Comparison of ENCODE assay signal across 8 mouse cellular contexts in the genomic region with DNA sequence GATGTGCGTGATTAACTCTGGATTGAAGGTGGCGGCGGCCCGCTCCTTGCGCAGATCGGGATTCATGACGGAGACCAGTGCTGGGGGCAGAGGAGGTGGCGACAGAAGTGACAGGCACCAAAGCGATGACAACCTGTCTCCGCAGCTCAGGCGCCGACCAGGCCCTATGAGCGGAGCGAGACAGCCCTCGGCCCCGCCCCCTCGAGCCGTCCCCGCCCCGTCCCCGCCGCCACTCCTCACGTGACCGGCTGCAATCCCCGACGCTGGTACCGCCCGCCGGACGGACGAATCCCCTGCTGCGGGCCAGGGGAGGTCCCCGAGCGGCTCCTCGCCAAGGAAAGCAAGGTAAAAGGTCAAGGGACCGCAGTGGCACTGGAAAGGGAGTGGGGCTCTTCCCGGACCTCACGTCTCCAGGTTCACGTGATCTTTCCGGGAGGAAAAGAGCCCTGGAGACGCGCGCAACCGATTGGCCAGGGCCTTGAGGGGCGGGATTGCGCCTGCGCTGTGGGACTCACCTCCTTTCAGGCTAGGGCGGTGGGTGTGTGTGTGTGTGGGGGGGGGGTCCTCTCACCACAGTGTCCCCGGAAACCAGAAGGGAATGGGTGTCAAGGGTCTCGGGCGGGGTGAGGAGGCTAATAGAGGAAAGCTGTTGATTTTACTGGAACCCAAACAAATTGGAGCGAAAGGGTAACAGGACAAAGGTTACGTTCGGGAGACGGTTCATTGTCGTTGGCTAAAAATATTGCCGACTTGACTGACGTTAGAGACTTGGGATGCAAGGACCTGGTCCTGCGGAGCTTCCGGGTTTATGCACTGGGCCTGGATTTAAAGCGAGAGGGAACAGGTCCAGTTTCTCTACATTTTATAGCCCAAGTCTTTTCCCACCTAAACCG. TPM values are rescaled to one million over a fixed set of nuclear protein-coding genes. Genes with fewer than 3 reads are reported as not detected.
A peak's percentile ranks its signal among the peaks of the same experiment; 100 is the strongest.
DNase-seq lines count a peak whose midpoint lies in the region; ATAC-seq and TF ChIP-seq lines count a peak whose summit lies in the region.

TSS of gene Ten1 (plus strand) at position 217 of the 893 bp plus-strand sequence.
TSS of gene Acox1 (minus strand) at position 407 of the 893 bp plus-strand sequence.

- H3K9ac ChIP-seq in hindbrain, embryonic 13.5 days: peak within 1 kb of the TSS; percentile 90

- peak within 1 kb of the TSS; percentile 69 for H3K4me2 ChIP-seq in hindbrain, embryonic 13.5 days

- POLR2A ChIA-PET in Patski (lab: Charles Lee): interaction anchor here (0.7 to 1.1 kb wide), 2 partner anchors 31 to 154 kb away, joined by 4 read pairs; no protein-coding TSS in a partner anchor

- peaks cover 19% of the 10 kb centered on the region for H3K36me3 ChIP-seq in hindbrain, embryonic 13.5 days

- under 1% methylated on average over 62 of the region's 62 CpGs for WGBS in hindbrain, embryonic 13.5 days

- peak; percentile 84 for ATAC-seq in Patski
- ATAC-seq in hindbrain, embryonic 13.5 days (ENCODE audit: low FRiP score): peak; percentile 99

- CTCF ChIA-PET in Patski (lab: Charles Lee): no interaction called here

- peak; percentile 83 for DNase-seq in Patski (ENCODE audit: low read depth, low spot score)
- peak; percentile 98 for DNase-seq in cerebellum, postnatal 14 days
- peak; percentile 91 to 93 for DNase-seq in frontal cortex, postnatal 14 days (ENCODE audit: low spot score in 2 of 2)
- DNase-seq in layer of hippocampus, postnatal 25 days (ENCODE audit: extremely low spot score in 1 of 2, low spot score in 1 of 2): peak; percentile 94 to 95
- DNase-seq in lung, postnatal 25 days (ENCODE audit: low spot score): peak; percentile 98
- peak; percentile 98 for DNase-seq in retina, embryonic 14.5 days (ENCODE audit: low spot score)
- DNase-seq in thymus, postnatal 4 days: peak; percentile 98

- H3K27ac ChIP-seq in hindbrain, embryonic 13.5 days: peak within 1 kb of the TSS; percentile 99

- H3K27me3 ChIP-seq in Patski: no peaks in the 10 kb centered on the region
- H3K27me3 ChIP-seq in hindbrain, embryonic 13.5 days: no peaks in the 10 kb centered on the region

- H3K4me1 ChIP-seq in hindbrain, embryonic 13.5 days (replicated peaks): peaks cover 35% of the 10 kb centered on the region

- peak within 1 kb of the TSS; percentile 71 for H3K4me3 ChIP-seq in hindbrain, embryonic 13.5 days

- TF ChIP-seq CTCF in Patski (IDR thresholded peaks at IDR 0.05): no peak

- in situ Hi-C loops in Patski (cut with MboI; ENCODE audit: low pct_unique_long_range_greater_than_20kb): no loop called here

- H3K9me3 ChIP-seq in hindbrain, embryonic 13.5 days: no peaks in the 10 kb centered on the region

RNA-seq across cellular contexts. Expression of gene Ten1, which starts in this region (rescaled TPM):
- polyA plus RNA-seq in Patski (2021): 53.6 TPM
- 87.7 and 91.7 TPM in 2 replicates for polyA plus RNA-seq in hindbrain, embryonic 13.5 days (2015; fragmentation: Nextera tagmentation; extraction: Ambion mirVana)
- 10 to 100 TPM; 41.4 to 45.1 TPM for total RNA-seq in layer of hippocampus, postnatal 25 days (2021)

RNA-seq across cellular contexts. Expression of gene Acox1, which starts in this region (rescaled TPM):
- 67.1 TPM for polyA plus RNA-seq in Patski (2021)
- 53.2 and 54.6 TPM in 2 replicates for polyA plus RNA-seq in hindbrain, embryonic 13.5 days (2015; fragmentation: Nextera tagmentation; extraction: Ambion mirVana)
- 100 to 1,000 TPM; 117 to 118 TPM for total RNA-seq in layer of hippocampus, postnatal 25 days (2021)

Comparison
In these comparisons a context has a peak if more than half of its experiments do, and no peak if none do; other contexts are left out.
1. Peak in every context shown above with its lines: DNase-seq, ATAC-seq, H3K4me3 ChIP-seq and H3K27ac ChIP-seq.